ENCODE assay signal across 24 mouse cellular contexts in genomic region chr19:31891001-31891893, GRCm38 (mm10). TPM values are rescaled to one million over a fixed set of nuclear protein-coding genes. Genes with fewer than 3 reads are reported as not detected.
"Had no signal": no experiment of that assay in that cellular context is flagged by ENCODE, and none has a peak within 500 bp of the region (broad histone marks: within the 10 kb centered on the region; RNA-seq: fewer than 3 reads in every experiment).

No protein-coding gene starts in this region.

- H3K27ac ChIP-seq: midbrain, embryonic 13.5 days; midbrain, embryonic 15.5 days; neural tube, embryonic 12.5 days; stomach, embryonic 15.5 days; stomach, postnatal 0 days had no signal

- H3K4me2 ChIP-seq: lung, embryonic 14.5 days; midbrain, embryonic 11.5 days; midbrain, embryonic 13.5 days; midbrain, embryonic 15.5 days; neural tube, embryonic 12.5 days; stomach, embryonic 15.5 days had no signal

- H3K9me3 ChIP-seq: megakaryocyte, embryonic 14.5 days; midbrain, embryonic 13.5 days; midbrain, embryonic 15.5 days; neural tube, embryonic 12.5 days; stomach, embryonic 15.5 days had no signal

- H3K27me3 ChIP-seq: megakaryocyte, embryonic 14.5 days; midbrain, embryonic 13.5 days; midbrain, embryonic 15.5 days; neural tube, embryonic 12.5 days; stomach, embryonic 15.5 days had no signal

- H3K4me1 ChIP-seq: midbrain, embryonic 13.5 days; midbrain, embryonic 15.5 days; neural tube, embryonic 12.5 days; stomach, embryonic 15.5 days had no signal

- H3K36me3 ChIP-seq: midbrain, embryonic 13.5 days; midbrain, embryonic 15.5 days; neural tube, embryonic 12.5 days; stomach, embryonic 15.5 days had no signal

- ATAC-seq: midbrain, embryonic 13.5 days; midbrain, embryonic 15.5 days had no signal

- H3K4me3 ChIP-seq: megakaryocyte, embryonic 14.5 days; midbrain, embryonic 13.5 days; midbrain, embryonic 15.5 days; neural tube, embryonic 12.5 days; stomach, embryonic 15.5 days had no signal

- DNase-seq: lung, adult 18-20 months; lung, embryonic 14.5 days; lung, postnatal 10 days; lung, postnatal 4 days; retina, postnatal 1 day; right cerebral cortex, adult 18-20 months; right cerebral cortex, postnatal 25 days; right cerebral cortex, postnatal 4 days; thymus, adult 2 months; thymus, postnatal 25 days; thymus, postnatal 4 days had no signal

- H3K9ac ChIP-seq: lung, embryonic 14.5 days; midbrain, embryonic 13.5 days; midbrain, embryonic 15.5 days; neural tube, embryonic 12.5 days; stomach, embryonic 15.5 days had no signal

RNA-seq across cellular contexts. Expression of gene A1cf, which starts 22.7 kb away (rescaled TPM):
- total RNA-seq: midbrain, postnatal 0 days; monocyte, adult 5-6 weeks; neutrophil, adult 5-6 weeks had no signal
- polyA plus RNA-seq: lung, embryonic 14.5 days; lung, embryonic 16.5 days; midbrain, embryonic 11.5 days; midbrain, embryonic 13.5 days; midbrain, embryonic 15.5 days; midbrain, postnatal 0 days; neural tube, embryonic 12.5 days; neural tube, embryonic 14.5 days; urinary bladder, adult 2 months had no signal
